Mouse (Mus musculus) ES-E14 (cell line): ENCODE data around the gene Btaf1. TPM values are rescaled to one million over a fixed set of nuclear protein-coding genes. Genes with fewer than 3 reads are reported as not detected.

Experiments used
- DNase-seq: peaks from one replicate; pipeline ENCODE4 v3.0.0-alpha.2; 2013; ENCODE audit warnings: low read depth, low spot score
- H3K27ac ChIP-seq: 2 replicates; pipeline ENCODE4 v1.5.1; 2012; ENCODE audit warnings: low read depth, mild to moderate bottlenecking, low read length, moderate library complexity, mixed read lengths; ENCODE audit not compliant: poor library complexity, insufficient read depth, severe bottlenecking
- H3K36me3 ChIP-seq: 2 replicates; pipeline ENCODE4 v1.6.1; 2012; ENCODE audit warnings: mild to moderate bottlenecking, low read length, moderate library complexity, mixed read lengths; ENCODE audit not compliant: control insufficient read depth, poor library complexity, insufficient read depth, severe bottlenecking
- H3K4me1 ChIP-seq, 2 experiments: fragments of 150-350 bp in 1 of 2; sonication (generic) in 1 of 2; 2 replicates each; pipeline ENCODE4 v1.6.1; 2012; ENCODE audit warnings: low read length in 2 of 2, mild to moderate bottlenecking in 1 of 2, mixed read lengths in 1 of 2; ENCODE audit not compliant: control insufficient read depth in 2 of 2, insufficient read depth in 2 of 2, poor library complexity in 1 of 2
- H3K4me3 ChIP-seq, 2 experiments: fragments of 150-350 bp in 1 of 2; sonication (generic) in 1 of 2; 2 replicates each; pipeline ENCODE4 v1.5.1; 2012; ENCODE audit warnings: low read length in 2 of 2, low read depth in 1 of 2, mild to moderate bottlenecking in 1 of 2, mixed read lengths in 1 of 2; ENCODE audit not compliant: insufficient read depth in 1 of 2, poor library complexity in 1 of 2, severe bottlenecking in 1 of 2
- H3K9ac ChIP-seq: 2 replicates; pipeline ENCODE4 v1.6.1; 2012; ENCODE audit warnings: low read depth, mild to moderate bottlenecking, low read length, mixed read lengths; ENCODE audit not compliant: poor library complexity, insufficient read depth, severe bottlenecking
- H3K9me3 ChIP-seq: fragments of 150-350 bp; sonication (generic); 2 replicates; pipeline ENCODE4 v1.6.1; 2012; ENCODE audit warnings: low read depth, mild to moderate bottlenecking, low read length; ENCODE audit not compliant: control insufficient read depth, insufficient read depth
- CHD2 ChIP-seq: IDR thresholded peaks from 2 replicates; pipeline ENCODE4 v1.6.1; 2014; ENCODE audit warnings: mild to moderate bottlenecking, low read depth, low read length, inconsistent platforms
- HCFC1 ChIP-seq: IDR thresholded peaks from 2 replicates; pipeline ENCODE4 v1.6.1; 2012; ENCODE audit warnings: low read length, inconsistent platforms, borderline replicate concordance; ENCODE audit not compliant: insufficient read depth
- MAFK ChIP-seq: IDR thresholded peaks from 2 replicates; pipeline ENCODE4 v1.6.1; 2014; ENCODE audit warnings: mild to moderate bottlenecking, low read depth, low read length, inconsistent platforms; ENCODE audit not compliant: insufficient read depth
- ZC3H11A ChIP-seq: IDR thresholded peaks from 2 replicates; pipeline ENCODE4 v1.6.1; 2012; ENCODE audit warnings: low read depth, mild to moderate bottlenecking, inconsistent platforms, low read length, borderline replicate concordance
- ZNF384 ChIP-seq: IDR thresholded peaks from 2 replicates; pipeline ENCODE4 v1.6.1; 2012; ENCODE audit warnings: low read depth, low read length, inconsistent platforms
- in situ Hi-C, 2 experiments: fragments of 600-800 bp; cut with MboI; formaldehyde crosslinking; loops; one replicate each; pipeline ENCODE4 v1.15.1; 2025; ENCODE audit warnings: low sequenced_read_pairs in 2 of 2, inconsistent platforms in 1 of 2; ENCODE audit not compliant: unreplicated experiment in 2 of 2
- total RNA-seq: library from RNA; depleted of rRNA; stranded (reverse); fragments of 300-350 nt; gene quantifications from 2 replicates; pipeline ENCODE4 v1.2.3, GENCODE M21; 2012

The Btaf1 gene
- total RNA-seq, 1 experiment = 41.0 TPM

- H3K27ac ChIP-seq = no peak overlapping the region
- no peaks in the 10 kb centered on the region; a peak in 1 of 4 replicates for H3K4me1 ChIP-seq
- DNase-seq = no peak
- H3K4me3 ChIP-seq = no peak overlapping the region
- no peak for TF ChIP-seq HCFC1
- no peak for TF ChIP-seq ZC3H11A
- TF ChIP-seq ZNF384 = no peak
- TF ChIP-seq CHD2 = no peak
- TF ChIP-seq MAFK = no peak
- H3K9ac ChIP-seq = no peak overlapping the region
- H3K36me3 ChIP-seq = no peaks in the 10 kb centered on the region
- in situ Hi-C loops = no loop called here
- H3K9me3 ChIP-seq = no peaks in the 10 kb centered on the region
Measured at GRCm38 (mm10) chr19:36910424-36911045, 15.3 kb upstream of the Btaf1 start.

DNA sequence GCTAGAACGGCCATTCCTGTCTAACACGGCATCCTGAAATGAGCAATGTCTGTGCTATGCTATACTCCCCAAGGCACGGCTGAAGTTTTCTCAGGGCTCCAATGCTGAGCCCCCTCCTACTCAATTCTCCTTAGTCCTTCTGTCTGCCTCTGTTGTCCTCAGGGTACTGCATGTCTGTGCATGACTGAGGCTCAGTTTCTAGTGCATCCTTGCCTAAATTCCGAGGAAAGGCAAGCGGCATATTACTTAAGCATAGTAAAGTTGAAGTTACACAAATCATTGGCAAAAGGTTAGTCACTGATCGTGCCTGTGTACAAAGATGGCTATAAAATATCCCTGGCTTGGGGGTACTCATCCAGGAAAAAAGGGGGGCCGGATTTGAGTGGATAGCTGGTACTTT lies 12.8 kb upstream of the Btaf1 start:
- DNase-seq = no peak
- H3K4me1 ChIP-seq = no peaks in the 10 kb centered on the region; a peak in 1 of 4 replicates
- no peak overlapping the region for H3K9ac ChIP-seq
- H3K27ac ChIP-seq = no peak overlapping the region
- no peaks in the 10 kb centered on the region for H3K9me3 ChIP-seq
- no peak overlapping the region for H3K4me3 ChIP-seq
- no peak for TF ChIP-seq ZNF384
- no peak for TF ChIP-seq ZC3H11A
- no peak for TF ChIP-seq MAFK
- no peak for TF ChIP-seq HCFC1
- H3K36me3 ChIP-seq = no peaks in the 10 kb centered on the region
- in situ Hi-C loops = no loop called here

DNA sequence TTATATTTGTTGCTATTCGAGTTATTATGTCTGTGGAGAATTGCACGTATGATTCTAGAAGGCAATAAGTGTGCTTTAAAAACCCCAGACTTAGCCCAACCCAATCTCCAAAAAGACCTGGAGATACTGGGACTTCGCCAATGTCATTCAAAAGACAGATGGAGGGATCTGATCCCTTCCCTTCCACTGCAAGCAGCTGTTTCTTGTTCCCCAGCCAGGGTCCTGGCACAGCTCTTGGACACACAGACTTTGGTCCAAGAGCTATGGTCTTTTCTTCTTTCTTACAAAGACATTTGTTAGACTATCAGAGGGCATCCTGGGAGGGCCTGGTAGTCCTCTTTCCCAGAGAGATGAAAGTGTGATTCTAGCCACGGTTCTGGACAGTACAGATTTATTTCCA lies 9.7 kb upstream of the Btaf1 start:
- DNase-seq = no peak
- in situ Hi-C loops = no loop called here
- Histone ChIP-seq H3K9ac (no peak overlapping the region), H3K36me3 (no peaks in the 10 kb centered on the region), H3K27ac (no peak overlapping the region), H3K9me3 (no peaks in the 10 kb centered on the region), H3K4me1 (no peaks in the 10 kb centered on the region), H3K4me3 (no peak overlapping the region)
- no peak for TF ChIP-seq HCFC1

GRCm38 (mm10) chr19:36916876-36917389 lies 8.9 kb upstream of the Btaf1 start:
- H3K27ac ChIP-seq = no peak overlapping the region
- in situ Hi-C loops = no loop called here
- TF ChIP-seq HCFC1 = no peak
- no peak for TF ChIP-seq ZC3H11A
- TF ChIP-seq CHD2 = no peak
- TF ChIP-seq ZNF384 = no peak
- no peak for TF ChIP-seq MAFK
- H3K36me3 ChIP-seq = no peaks in the 10 kb centered on the region
- H3K4me1 ChIP-seq = no peaks in the 10 kb centered on the region
- no peak overlapping the region for H3K9ac ChIP-seq
- H3K4me3 ChIP-seq = no peak overlapping the region
- DNase-seq = no peak
- no peaks in the 10 kb centered on the region for H3K9me3 ChIP-seq
